24 mouse cellular contexts compared by ENCODE assay signal in genomic region chr19:45209191-45209590, GRCm38 (mm10). TPM values are rescaled to one million over a fixed set of nuclear protein-coding genes. Genes with fewer than 3 reads are reported as not detected.
"Had no signal": no experiment of that assay in that cellular context is flagged by ENCODE, and none has a peak within 500 bp of the region (broad histone marks: within the 10 kb centered on the region; RNA-seq: fewer than 3 reads in every experiment).

No protein-coding gene starts in this region.

- DNase-seq: lung, adult 18-20 months; lung, postnatal 10 days; lung, postnatal 4 days; retina, postnatal 1 day; right cerebral cortex, adult 18-20 months; right cerebral cortex, postnatal 25 days; right cerebral cortex, postnatal 4 days; spleen, adult 18-20 months; thymus, adult 2 months; thymus, postnatal 25 days; thymus, postnatal 4 days had no signal

- H3K9me3 ChIP-seq: midbrain, embryonic 13.5 days; neural tube, embryonic 13.5 days; neural tube, embryonic 15.5 days had no signal

- H3K4me3 ChIP-seq: midbrain, embryonic 10.5 days; midbrain, embryonic 13.5 days; myocyte; neural tube, embryonic 13.5 days; neural tube, embryonic 15.5 days had no signal

- H3K27ac ChIP-seq: liver, embryonic 14.5 days; midbrain, embryonic 10.5 days; midbrain, embryonic 13.5 days; neural tube, embryonic 13.5 days; neural tube, embryonic 15.5 days had no signal

- H3K4me2 ChIP-seq: midbrain, embryonic 13.5 days had no signal

- H3K36me3 ChIP-seq: midbrain, embryonic 10.5 days; midbrain, embryonic 13.5 days; neural tube, embryonic 13.5 days; neural tube, embryonic 15.5 days had no signal

- H3K4me1 ChIP-seq: midbrain, embryonic 13.5 days; neural tube, embryonic 13.5 days; neural tube, embryonic 15.5 days had no signal

- H3K9ac ChIP-seq: liver, embryonic 14.5 days; midbrain, embryonic 13.5 days; neural tube, embryonic 13.5 days; neural tube, embryonic 15.5 days had no signal

- ATAC-seq: midbrain, embryonic 13.5 days; midbrain, embryonic 16.5 days had no signal

RNA-seq across cellular contexts. Expression of gene Lbx1, which starts 26.4 kb away (rescaled TPM):
- polyA plus RNA-seq: liver, embryonic 14.5 days; liver, embryonic 16.5 days; lung, embryonic 14.5 days; lung, embryonic 16.5 days; small intestine, adult 2 months; stomach, embryonic 14.5 days; thymus, adult 2 months had no signal

RNA-seq across cellular contexts. Expression of gene Tlx1, which starts 58.7 kb away (rescaled TPM):
- polyA plus RNA-seq: lung, embryonic 14.5 days; lung, embryonic 16.5 days; midbrain, embryonic 16.5 days; myocyte; small intestine, adult 2 months; urinary bladder, adult 2 months had no signal
